Mouse (Mus musculus): ENCODE data around the gene 2900011O08Rik. TPM values are rescaled to one million over a fixed set of nuclear protein-coding genes. Genes with fewer than 3 reads are reported as not detected.

2900011O08Rik gene
- polyA plus RNA-seq, 1 experiment from 2014 or later, result 2.9 TPM

DNA sequence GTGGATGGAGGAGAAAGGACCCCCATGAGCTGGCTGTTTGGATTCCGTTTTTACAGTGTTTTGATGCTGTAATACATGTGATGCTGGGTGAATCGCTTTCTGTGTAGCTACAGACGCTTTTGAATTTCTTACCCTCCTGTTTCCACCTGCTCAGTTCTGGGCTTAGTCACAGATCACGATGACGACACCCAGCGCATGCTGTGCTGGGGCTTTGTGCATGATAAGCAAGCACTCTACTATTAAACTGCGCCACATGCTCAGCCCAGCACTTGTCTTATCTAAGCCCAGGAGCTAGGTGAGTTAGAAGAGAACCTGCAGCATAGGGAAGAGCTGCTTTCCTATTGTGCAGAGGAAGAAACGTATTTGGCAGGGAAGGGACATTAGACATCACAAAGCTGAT lies 58.3 kb downstream of the 2900011O08Rik start:
- no peak overlapping the region for H3K27ac ChIP-seq (ENCODE audit: low read depth)
- ATAC-seq (replicated peaks; ENCODE audit: low FRiP score, low TSS enrichment, low read depth), result no peak
- WGBS, result 82% methylated on average over 8 of the region's 8 CpGs
- no peaks in the 10 kb centered on the region for H3K27me3 ChIP-seq (replicated peaks; ENCODE audit: control insufficient read depth, insufficient read depth, low read length)
- H3K4me2 ChIP-seq (ENCODE audit: low read length), result no peak overlapping the region
- no peaks in the 10 kb centered on the region for H3K4me1 ChIP-seq (replicated peaks; ENCODE audit: control insufficient read depth, insufficient read depth, low read length)
- no peaks in the 10 kb centered on the region for H3K9me3 ChIP-seq (ENCODE audit: control insufficient read depth, low read length)
- no peaks in the 10 kb centered on the region for H3K36me3 ChIP-seq (ENCODE audit: control insufficient read depth, insufficient read depth, low read length)
- DNase-seq (ENCODE audit: low spot score), result no peak
- H3K9ac ChIP-seq (ENCODE audit: low read length), result no peak overlapping the region
- H3K4me3 ChIP-seq (ENCODE audit: low read depth, low read length), result no peak overlapping the region

DNA sequence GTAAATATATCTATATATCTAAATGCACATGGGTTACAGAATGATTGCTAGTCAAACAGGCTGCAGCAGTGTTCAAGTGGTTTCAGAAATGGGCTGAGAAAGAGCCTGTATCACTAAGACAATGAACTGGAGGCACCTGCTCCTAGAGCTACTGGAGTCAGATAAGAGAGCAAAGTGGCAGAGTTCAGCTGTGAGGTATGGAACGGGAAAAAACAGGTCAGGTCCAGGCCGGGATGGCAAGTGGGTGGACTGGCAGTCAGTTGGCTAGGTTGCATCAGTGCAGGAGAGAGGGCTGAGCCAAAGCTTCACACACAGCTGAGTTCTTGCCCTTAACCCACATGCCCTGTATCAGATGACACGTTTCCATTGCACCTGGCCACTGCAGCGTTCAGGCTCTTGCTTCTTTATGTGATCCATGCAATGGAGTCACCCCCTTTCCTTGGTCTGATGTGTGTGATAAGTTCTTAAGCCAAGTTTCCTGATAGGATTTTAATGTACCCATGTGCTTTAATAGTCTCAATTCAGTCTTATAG lies 59.9 kb downstream of the 2900011O08Rik start:
- DNase-seq (ENCODE audit: low spot score) (no peak), ATAC-seq (replicated peaks; ENCODE audit: low FRiP score, low TSS enrichment, low read depth) (no peak)
- Histone ChIP-seq H3K27ac (ENCODE audit: low read depth) (no peak overlapping the region), H3K4me3 (ENCODE audit: low read depth, low read length) (no peak overlapping the region), H3K27me3 (replicated peaks; ENCODE audit: control insufficient read depth, insufficient read depth, low read length) (no peaks in the 10 kb centered on the region), H3K36me3 (ENCODE audit: control insufficient read depth, insufficient read depth, low read length) (no peaks in the 10 kb centered on the region), H3K9me3 (ENCODE audit: control insufficient read depth, low read length) (no peaks in the 10 kb centered on the region), H3K4me1 (replicated peaks; ENCODE audit: control insufficient read depth, insufficient read depth, low read length) (no peaks in the 10 kb centered on the region), H3K9ac (ENCODE audit: low read length) (no peak overlapping the region), H3K4me2 (ENCODE audit: low read length) (no peak overlapping the region)
- 77% methylated on average over 4 of the region's 4 CpGs for WGBS

DNA sequence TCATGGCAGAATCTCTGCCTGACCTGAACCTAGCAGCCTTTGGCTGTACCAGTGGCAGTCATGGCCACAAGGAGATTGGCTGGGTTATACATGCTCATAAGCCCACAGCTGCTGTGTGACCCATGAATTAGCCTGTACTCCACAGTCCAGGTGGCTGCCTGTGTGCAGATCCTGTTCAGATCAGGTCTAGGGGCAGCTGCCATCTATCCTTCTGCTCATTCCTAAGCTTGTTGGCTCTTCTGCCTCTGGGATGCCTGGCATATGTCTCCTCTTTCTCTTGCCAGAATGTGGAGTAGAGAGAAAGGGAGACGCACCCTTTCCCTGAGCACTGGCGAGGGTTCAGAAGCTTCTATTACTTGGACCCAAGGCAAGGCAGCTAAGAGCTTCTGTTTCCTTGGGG lies 65.8 kb downstream of the 2900011O08Rik start:
- Histone ChIP-seq H3K27ac (ENCODE audit: low read depth) (no peak overlapping the region), H3K9ac (ENCODE audit: low read length) (no peak overlapping the region), H3K36me3 (ENCODE audit: control insufficient read depth, insufficient read depth, low read length) (no peaks in the 10 kb centered on the region), H3K27me3 (replicated peaks; ENCODE audit: control insufficient read depth, insufficient read depth, low read length) (no peaks in the 10 kb centered on the region), H3K9me3 (ENCODE audit: control insufficient read depth, low read length) (no peaks in the 10 kb centered on the region), H3K4me3 (ENCODE audit: low read depth, low read length) (no peak overlapping the region), H3K4me1 (replicated peaks; ENCODE audit: control insufficient read depth, insufficient read depth, low read length) (no peaks in the 10 kb centered on the region), H3K4me2 (ENCODE audit: low read length) (no peak overlapping the region)
- DNase-seq (ENCODE audit: low spot score), result no peak
- 83% methylated on average over 2 of the region's 2 CpGs for WGBS
- no peak for ATAC-seq (replicated peaks; ENCODE audit: low FRiP score, low TSS enrichment, low read depth)

DNA sequence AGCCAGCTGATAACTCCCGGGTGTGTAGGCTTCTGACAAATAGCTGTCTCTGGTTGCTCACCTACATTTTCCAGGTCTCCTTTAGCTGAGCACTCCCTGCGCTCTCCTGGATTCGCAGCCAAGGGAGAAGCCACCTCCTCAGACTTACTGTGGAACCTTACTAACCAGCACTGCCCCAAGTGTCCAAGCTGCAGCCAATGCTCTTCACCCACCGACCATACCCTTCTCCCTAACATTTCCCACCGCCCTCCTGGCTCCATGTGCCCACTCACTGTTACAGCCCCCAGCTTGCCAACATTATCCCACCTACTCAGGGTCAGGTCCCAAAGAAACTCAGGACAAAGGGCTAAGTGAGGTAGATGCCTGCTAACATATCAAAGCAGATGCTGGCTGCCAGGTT lies 66.7 kb downstream of the 2900011O08Rik start:
- no peak for DNase-seq (ENCODE audit: low spot score)
- Histone ChIP-seq H3K4me1 (replicated peaks; ENCODE audit: control insufficient read depth, insufficient read depth, low read length) (no peaks in the 10 kb centered on the region), H3K4me3 (ENCODE audit: low read depth, low read length) (no peak overlapping the region), H3K9me3 (ENCODE audit: control insufficient read depth, low read length) (no peaks in the 10 kb centered on the region), H3K27ac (ENCODE audit: low read depth) (no peak overlapping the region), H3K9ac (ENCODE audit: low read length) (no peak overlapping the region), H3K36me3 (ENCODE audit: control insufficient read depth, insufficient read depth, low read length) (no peaks in the 10 kb centered on the region), H3K27me3 (replicated peaks; ENCODE audit: control insufficient read depth, insufficient read depth, low read length) (no peaks in the 10 kb centered on the region), H3K4me2 (ENCODE audit: low read length) (no peak overlapping the region)
- ATAC-seq (replicated peaks; ENCODE audit: low FRiP score, low TSS enrichment, low read depth), result no peak
- WGBS, result 76% methylated on average over 5 of the region's 5 CpGs

DNA sequence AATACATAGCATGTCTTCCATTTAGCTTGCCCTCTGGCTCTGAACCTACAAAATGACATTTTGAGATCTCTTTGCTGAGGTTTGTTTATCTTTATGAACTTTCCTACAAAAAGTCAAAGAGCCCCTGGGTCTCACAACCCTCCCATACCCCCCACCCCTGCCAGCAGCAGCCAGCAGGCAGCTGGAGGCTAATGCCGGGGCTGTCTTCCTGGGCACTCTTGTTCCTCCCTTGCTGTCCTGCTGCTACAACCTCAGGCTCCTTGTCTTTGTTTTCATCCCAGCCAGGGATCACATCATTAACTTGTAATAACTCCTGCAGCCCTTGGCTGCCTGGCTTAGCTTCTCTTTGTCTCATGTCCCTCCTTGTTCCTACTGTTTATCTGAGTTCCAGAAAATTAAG lies 68.9 kb downstream of the 2900011O08Rik start:
- H3K4me2 ChIP-seq (ENCODE audit: low read length), result no peak overlapping the region
- no peak for ATAC-seq (replicated peaks; ENCODE audit: low FRiP score, low TSS enrichment, low read depth)
- H3K27ac ChIP-seq (ENCODE audit: low read depth), result no peak overlapping the region
- no peaks in the 10 kb centered on the region for H3K9me3 ChIP-seq (ENCODE audit: control insufficient read depth, low read length)
- 71% methylated on average over 1 of the region's 1 CpGs for whole genome bisulfite sequencing
- H3K4me1 ChIP-seq (replicated peaks; ENCODE audit: control insufficient read depth, insufficient read depth, low read length), result no peaks in the 10 kb centered on the region
- H3K4me3 ChIP-seq (ENCODE audit: low read depth, low read length), result no peak overlapping the region
- H3K36me3 ChIP-seq (ENCODE audit: control insufficient read depth, insufficient read depth, low read length), result no peaks in the 10 kb centered on the region
- DNase-seq (ENCODE audit: low spot score), result no peak
- no peak overlapping the region for H3K9ac ChIP-seq (ENCODE audit: low read length)
- H3K27me3 ChIP-seq (replicated peaks; ENCODE audit: control insufficient read depth, insufficient read depth, low read length), result no peaks in the 10 kb centered on the region

DNA sequence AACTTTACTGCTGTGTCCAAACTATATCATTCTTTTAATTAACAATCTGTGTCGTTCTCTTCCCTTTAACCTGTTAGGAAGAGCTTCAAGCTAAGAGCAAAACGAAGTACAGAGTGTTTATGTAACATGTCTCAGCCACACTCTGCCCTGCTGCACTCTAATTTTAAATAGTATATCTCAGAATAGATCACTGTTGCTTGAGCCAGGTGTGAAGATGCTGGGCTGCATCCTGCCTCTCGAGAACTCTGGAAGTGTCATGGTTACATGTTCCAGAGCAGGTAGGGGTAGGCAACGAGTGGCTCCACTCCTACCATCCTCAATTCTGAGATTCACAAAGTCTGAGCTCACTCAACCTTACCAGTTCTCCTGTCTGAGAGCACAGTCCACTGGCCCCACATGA lies 70.3 kb downstream of the 2900011O08Rik start:
- DNase-seq (ENCODE audit: low spot score) (no peak), ATAC-seq (replicated peaks; ENCODE audit: low FRiP score, low TSS enrichment, low read depth) (no peak)
- Histone ChIP-seq H3K27ac (ENCODE audit: low read depth) (no peak overlapping the region), H3K9me3 (ENCODE audit: control insufficient read depth, low read length) (no peaks in the 10 kb centered on the region), H3K27me3 (replicated peaks; ENCODE audit: control insufficient read depth, insufficient read depth, low read length) (no peaks in the 10 kb centered on the region), H3K4me2 (ENCODE audit: low read length) (no peak overlapping the region), H3K36me3 (ENCODE audit: control insufficient read depth, insufficient read depth, low read length) (no peaks in the 10 kb centered on the region), H3K4me3 (ENCODE audit: low read depth, low read length) (no peak overlapping the region), H3K9ac (ENCODE audit: low read length) (no peak overlapping the region), H3K4me1 (replicated peaks; ENCODE audit: control insufficient read depth, insufficient read depth, low read length) (no peaks in the 10 kb centered on the region)
- 51% methylated on average over 4 of the region's 4 CpGs for WGBS

DNA sequence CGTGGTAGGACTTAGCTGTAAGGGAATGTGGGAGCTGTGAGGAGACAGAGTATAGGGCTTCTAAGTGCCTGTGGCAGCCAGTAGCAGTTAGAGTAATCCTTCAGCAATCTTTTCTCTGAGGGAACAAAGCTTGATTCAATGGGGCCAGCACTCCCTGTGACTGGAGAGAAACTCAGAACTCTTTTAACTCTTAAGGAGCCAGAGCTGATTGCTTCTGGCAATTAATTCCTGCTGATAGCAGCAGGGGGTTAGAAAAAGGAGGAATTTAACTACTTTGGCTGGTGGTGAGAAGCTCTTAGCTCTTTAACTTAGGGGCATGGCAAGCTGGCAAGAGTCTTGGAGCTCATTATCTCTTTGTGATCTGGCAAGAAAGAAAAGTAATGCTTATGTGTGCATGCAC lies 72.1 kb downstream of the 2900011O08Rik start:
- H3K9me3 ChIP-seq (ENCODE audit: control insufficient read depth, low read length), result no peaks in the 10 kb centered on the region
- H3K4me3 ChIP-seq (ENCODE audit: low read depth, low read length), result no peak overlapping the region
- H3K27me3 ChIP-seq (replicated peaks; ENCODE audit: control insufficient read depth, insufficient read depth, low read length), result no peaks in the 10 kb centered on the region
- no peak for ATAC-seq (replicated peaks; ENCODE audit: low FRiP score, low TSS enrichment, low read depth)
- no peak for DNase-seq (ENCODE audit: low spot score)
- no peaks in the 10 kb centered on the region for H3K36me3 ChIP-seq (ENCODE audit: control insufficient read depth, insufficient read depth, low read length)
- no peak overlapping the region for H3K27ac ChIP-seq (ENCODE audit: low read depth)
- no peak overlapping the region for H3K4me2 ChIP-seq (ENCODE audit: low read length)
- no peak overlapping the region for H3K9ac ChIP-seq (ENCODE audit: low read length)
- WGBS, result 17% methylated on average over 1 of the region's 1 CpGs
- no peaks in the 10 kb centered on the region for H3K4me1 ChIP-seq (replicated peaks; ENCODE audit: control insufficient read depth, insufficient read depth, low read length)

DNA sequence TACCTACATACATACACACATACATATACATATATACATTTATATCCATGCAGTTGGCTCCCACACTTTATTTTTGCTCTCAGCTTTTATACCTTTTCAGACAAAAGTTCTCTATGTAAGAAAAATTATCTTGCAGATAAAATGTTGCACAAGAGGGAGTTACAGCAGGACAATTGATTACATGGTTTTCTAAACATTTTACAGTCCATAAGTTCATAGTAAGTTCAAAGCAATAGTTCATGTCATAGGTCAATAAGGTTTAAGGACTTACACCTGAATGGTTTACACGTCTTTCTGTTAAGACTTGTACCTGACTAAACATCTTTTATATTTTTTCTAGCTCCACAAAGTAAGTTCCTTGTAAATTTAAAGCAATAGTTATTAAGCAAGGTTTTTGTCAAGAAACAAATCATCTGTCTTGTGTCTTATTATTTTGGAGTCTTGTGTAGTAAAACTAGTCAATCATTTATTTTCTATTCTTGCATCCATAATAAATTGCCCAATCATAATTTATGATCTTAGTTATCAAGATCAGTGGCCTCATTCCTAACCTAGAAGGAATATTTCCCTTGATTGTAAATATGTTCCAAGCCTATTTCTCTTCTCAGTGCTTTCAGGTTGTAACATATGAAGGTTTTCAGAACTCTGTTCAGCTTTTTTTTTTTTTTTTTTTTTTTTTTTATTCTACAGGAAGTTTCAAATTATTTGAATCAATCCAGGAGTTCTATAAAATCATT lies 72.9 kb downstream of the 2900011O08Rik start:
- Histone ChIP-seq H3K4me1 (replicated peaks; ENCODE audit: control insufficient read depth, insufficient read depth, low read length) (no peaks in the 10 kb centered on the region), H3K4me2 (ENCODE audit: low read length) (no peak overlapping the region), H3K36me3 (ENCODE audit: control insufficient read depth, insufficient read depth, low read length) (no peaks in the 10 kb centered on the region), H3K9me3 (ENCODE audit: control insufficient read depth, low read length) (no peaks in the 10 kb centered on the region), H3K9ac (ENCODE audit: low read length) (no peak overlapping the region), H3K27ac (ENCODE audit: low read depth) (no peak overlapping the region), H3K27me3 (replicated peaks; ENCODE audit: control insufficient read depth, insufficient read depth, low read length) (no peaks in the 10 kb centered on the region), H3K4me3 (ENCODE audit: low read depth, low read length) (no peak overlapping the region)
- ATAC-seq (replicated peaks; ENCODE audit: low FRiP score, low TSS enrichment, low read depth) (no peak), DNase-seq (ENCODE audit: low spot score) (no peak)
- 18% methylated on average over 1 of the region's 1 CpGs for WGBS

DNA sequence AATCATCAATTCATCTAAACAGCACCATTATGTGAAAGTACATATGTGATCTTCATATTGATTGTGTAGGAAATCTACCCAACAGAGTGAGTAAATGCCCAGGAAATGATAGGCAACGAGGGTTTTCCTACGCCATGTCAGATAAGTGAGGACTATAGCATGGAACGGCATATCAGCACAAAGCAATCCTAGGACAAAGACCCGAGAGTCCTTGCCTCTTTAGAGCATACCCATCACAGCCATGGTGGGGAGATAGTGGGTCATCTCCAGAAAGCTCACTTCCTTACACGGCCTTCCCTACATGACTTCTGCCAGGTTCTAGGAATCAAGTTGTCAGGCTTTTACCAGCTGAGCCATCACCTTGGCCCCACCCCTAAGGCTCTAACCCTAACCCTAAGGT lies 73.5 kb downstream of the 2900011O08Rik start:
- Histone ChIP-seq H3K36me3 (ENCODE audit: control insufficient read depth, insufficient read depth, low read length) (no peaks in the 10 kb centered on the region), H3K27me3 (replicated peaks; ENCODE audit: control insufficient read depth, insufficient read depth, low read length) (no peaks in the 10 kb centered on the region), H3K9me3 (ENCODE audit: control insufficient read depth, low read length) (no peaks in the 10 kb centered on the region), H3K4me1 (replicated peaks; ENCODE audit: control insufficient read depth, insufficient read depth, low read length) (no peaks in the 10 kb centered on the region), H3K27ac (ENCODE audit: low read depth) (no peak overlapping the region), H3K9ac (ENCODE audit: low read length) (no peak overlapping the region), H3K4me2 (ENCODE audit: low read length) (no peak overlapping the region), H3K4me3 (ENCODE audit: low read depth, low read length) (no peak overlapping the region)
- WGBS, result 69% methylated on average over 5 of the region's 5 CpGs
- ATAC-seq (replicated peaks; ENCODE audit: low FRiP score, low TSS enrichment, low read depth) (no peak), DNase-seq (ENCODE audit: low spot score) (no peak)
